Mouse (Mus musculus): ENCODE measurements around the gene Ift88.

- TF ChIP-seq GATA1 (IDR thresholded peaks at IDR 0.05; ENCODE audit: borderline replicate concordance, low read length) (no peak), CTCF (IDR thresholded peaks at IDR 0.05; ENCODE audit: low read depth, low read length) (no peak), GATA2 (IDR thresholded peaks at IDR 0.05; ENCODE audit: borderline replicate concordance, low read depth, low read length) (no peak), TAL1 (conservative IDR thresholded peaks at IDR 0.05; ENCODE audit: low read depth, low read length) (no peak)
Measured at GRCm38 (mm10) chr14:57412166-57412565, 11.7 kb upstream of the Ift88 start.

All from G1E (cell line).